8 mouse cellular contexts compared by ENCODE assay signal in the genomic region with DNA sequence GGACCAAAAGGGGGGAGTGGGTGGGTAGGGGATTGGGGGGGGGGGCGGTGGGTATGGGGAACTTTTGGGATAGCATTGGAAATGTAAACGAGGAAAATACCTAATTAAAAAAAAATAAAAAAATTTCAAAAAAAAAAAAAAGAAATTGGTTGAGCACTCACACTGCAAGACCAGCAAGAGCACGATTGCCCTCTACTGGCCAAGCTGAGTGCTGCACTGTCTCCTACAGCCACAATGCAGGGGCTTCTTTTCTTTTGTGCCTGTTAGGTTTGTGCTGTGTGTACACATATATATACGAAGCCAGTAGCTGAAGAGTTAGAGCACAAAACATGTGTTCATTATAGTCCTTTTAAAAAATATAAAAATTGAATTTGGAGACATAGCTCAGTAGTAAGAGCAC. TPM values are rescaled to one million over a fixed set of nuclear protein-coding genes. Genes with fewer than 3 reads are reported as not detected.
DNase-seq lines count a peak whose midpoint lies in the region; ATAC-seq and TF ChIP-seq lines count a peak whose summit lies in the region.

No protein-coding gene starts in this region.

- H3K9ac ChIP-seq in heart, embryonic 11.5 days (ENCODE audit: low read depth, low read length): no peak overlapping the region

- H3K4me2 ChIP-seq in heart, embryonic 11.5 days: no peak overlapping the region

- peak; percentile 30 for DNase-seq in heart, postnatal 4 days
- no peak for DNase-seq in testis, postnatal 14 days (ENCODE audit: low spot score)
- DNase-seq in brain, embryonic 14.5 days (ENCODE audit: low read depth): peak; percentile 20
- DNase-seq in layer of hippocampus, postnatal 14 days (ENCODE audit: low spot score in 2 of 2): peak; percentile 17 to 33
- DNase-seq in retina, postnatal 1 day: peak; percentile 32
- no peak for DNase-seq in yolk sac, embryonic 10.5 days (ENCODE audit: low spot score)

- H3K4me1 ChIP-seq in heart, embryonic 11.5 days (ENCODE audit: control insufficient read depth, insufficient read depth, low read length): no peaks in the 10 kb centered on the region
- H3K4me1 ChIP-seq in testis, adult 2 months (ENCODE audit: control insufficient read depth, insufficient read depth, low read length): no peaks in the 10 kb centered on the region

- TF ChIP-seq POLR2A in testis, adult 2 months (IDR thresholded peaks at IDR 0.05; ENCODE audit: control insufficient read depth, low read depth, low read length): no peak
- no peak for TF ChIP-seq POLR2A in brain, embryonic 14.5 days (IDR thresholded peaks at IDR 0.05; ENCODE audit: borderline replicate concordance, extremely low read depth, insufficient read depth, insufficient read length, poor library complexity, severe bottlenecking)

- no peaks in the 10 kb centered on the region for H3K27me3 ChIP-seq in heart, embryonic 11.5 days (ENCODE audit: control insufficient read depth, insufficient read depth, low read length)
- no peaks in the 10 kb centered on the region for H3K27me3 ChIP-seq in testis, adult 2 months (ENCODE audit: control insufficient read depth, insufficient read depth, low read length)

- H3K4me3 ChIP-seq in heart, embryonic 11.5 days (ENCODE audit: low read depth, low read length): no peak overlapping the region
- no peak overlapping the region for H3K4me3 ChIP-seq in testis, adult 2 months (ENCODE audit: control insufficient read depth, low read depth, low read length)

- ATAC-seq in heart, embryonic 11.5 days (replicated peaks; ENCODE audit: insufficient number of reproducible peaks, low FRiP score, low TSS enrichment): no peak

- TF ChIP-seq CTCF in testis, adult 2 months (IDR thresholded peaks at IDR 0.05; ENCODE audit: control insufficient read depth, insufficient read depth, insufficient replicate concordance, low read depth, low read length): peak; percentile 54; the same call in 1 of the 2 replicates
- peak; percentile 62; the same call in 1 of the 2 replicates for TF ChIP-seq CTCF in brain, embryonic 14.5 days (IDR thresholded peaks at IDR 0.05; ENCODE audit: borderline replicate concordance, extremely low read depth, insufficient read depth, insufficient read length)

- H3K36me3 ChIP-seq in heart, embryonic 11.5 days (ENCODE audit: control insufficient read depth, insufficient read depth, low read length): no peaks in the 10 kb centered on the region
- H3K36me3 ChIP-seq in testis, adult 2 months (ENCODE audit: control insufficient read depth, insufficient read depth, low read length): no peaks in the 10 kb centered on the region

- WGBS in heart, embryonic 11.5 days (ENCODE audit: insufficient replicate concordance): 27% methylated on average over 4 of the region's 4 CpGs

- H3K27ac ChIP-seq in heart, embryonic 11.5 days (ENCODE audit: low read depth, low read length): no peak overlapping the region
- H3K27ac ChIP-seq in testis, adult 2 months (ENCODE audit: control insufficient read depth, insufficient read depth, low read depth, low read length): no peak overlapping the region

- no peaks in the 10 kb centered on the region for H3K9me3 ChIP-seq in heart, embryonic 11.5 days (replicated peaks; ENCODE audit: control insufficient read depth, low read length)

RNA-seq across cellular contexts. Expression of a gene that starts 55.6 kb away (rescaled TPM):
- total RNA-seq in heart, postnatal 4 days (2021): not detected
- not detected in 2 replicates for polyA plus RNA-seq in heart, embryonic 11.5 days (2014; fragmentation: Nextera tagmentation; extraction: Ambion mirVana)
- not detected in 2 replicates for polyA plus RNA-seq in testis, adult 2 months (2012; rRNA removed)
- not detected in 2 replicates for polyA plus RNA-seq in brain, embryonic 14.5 days (2012; rRNA removed)
- total RNA-seq in layer of hippocampus, postnatal 14 days (2021): not detected

Comparison
In these comparisons a context has a peak if more than half of its experiments do, and no peak if none do; other contexts are left out.
1. DNase-seq: peak in heart, postnatal 4 days (single experiment), brain, embryonic 14.5 days (single experiment), layer of hippocampus, postnatal 14 days (2 of 2) and retina, postnatal 1 day (single experiment); none in testis, postnatal 14 days (single experiment) and yolk sac, embryonic 10.5 days (single experiment).